In genomic region chr10:56920711-56921672, GRCm38 (mm10) we compare ENCODE assay signal across 8 mouse cellular contexts.
DNase-seq lines count a peak whose midpoint lies in the region; ATAC-seq and TF ChIP-seq lines count a peak whose summit lies in the region.

No protein-coding gene starts in this region.

- no peaks in the 10 kb centered on the region for H3K27me3 ChIP-seq in lung, embryonic 16.5 days (ENCODE audit: control insufficient read depth, insufficient read depth, low read depth, low read length)
- no peaks in the 10 kb centered on the region for H3K27me3 ChIP-seq in heart, embryonic 14.5 days (ENCODE audit: control insufficient read depth, insufficient read depth, low read length)
- no peaks in the 10 kb centered on the region for H3K27me3 ChIP-seq in kidney, postnatal 0 days (ENCODE audit: insufficient read depth, low read length)
- no peaks in the 10 kb centered on the region for H3K27me3 ChIP-seq in neural tube, embryonic 11.5 days (ENCODE audit: control insufficient read depth, insufficient read depth, low read length)

- no peak overlapping the region for H3K27ac ChIP-seq in lung, embryonic 16.5 days (ENCODE audit: low read length)
- H3K27ac ChIP-seq in heart, embryonic 14.5 days (replicated peaks in 1 of 2; ENCODE audit: control insufficient read depth in 1 of 2, insufficient read depth in 1 of 2, low read depth in 2 of 2, low read length in 2 of 2), result peak overlapping the region; percentile 12 to 17; a peak in 2 of 4 replicates
- H3K27ac ChIP-seq in kidney, postnatal 0 days, result no peak overlapping the region
- H3K27ac ChIP-seq in neural tube, embryonic 11.5 days (ENCODE audit: low read depth, low read length), result 0 out of 2 replicates have a peak overlapping the region, but pooled peaks have one; percentile 34

- no peak overlapping the region for H3K4me3 ChIP-seq in lung, embryonic 16.5 days (ENCODE audit: low read length)
- no peak overlapping the region for H3K4me3 ChIP-seq in heart, embryonic 14.5 days (ENCODE audit: control insufficient read depth in 1 of 2, insufficient read depth in 1 of 2, low read depth in 1 of 2, low read length in 2 of 2)
- no peak overlapping the region for H3K4me3 ChIP-seq in kidney, postnatal 0 days (replicated peaks; ENCODE audit: low read depth, low read length)
- H3K4me3 ChIP-seq in neural tube, embryonic 11.5 days (ENCODE audit: low read depth, low read length), result no peak overlapping the region

- no peaks in the 10 kb centered on the region for H3K9me3 ChIP-seq in lung, embryonic 16.5 days (ENCODE audit: control insufficient read depth, low read length)
- H3K9me3 ChIP-seq in heart, embryonic 14.5 days (ENCODE audit: control insufficient read depth, low read length), result no peaks in the 10 kb centered on the region
- H3K9me3 ChIP-seq in kidney, postnatal 0 days (replicated peaks; ENCODE audit: low read length), result no peaks in the 10 kb centered on the region
- H3K9me3 ChIP-seq in neural tube, embryonic 11.5 days (ENCODE audit: control insufficient read depth, low read length), result no peaks in the 10 kb centered on the region

- no peaks in the 10 kb centered on the region for H3K36me3 ChIP-seq in lung, embryonic 16.5 days (ENCODE audit: control insufficient read depth, insufficient read depth, low read length)
- no peaks in the 10 kb centered on the region for H3K36me3 ChIP-seq in heart, embryonic 14.5 days (ENCODE audit: control insufficient read depth, insufficient read depth, low read length)
- no peaks in the 10 kb centered on the region for H3K36me3 ChIP-seq in kidney, postnatal 0 days (ENCODE audit: insufficient read depth, low read length)
- no peaks in the 10 kb centered on the region for H3K36me3 ChIP-seq in neural tube, embryonic 11.5 days (ENCODE audit: control insufficient read depth, insufficient read depth, low read length)

- H3K9ac ChIP-seq in lung, embryonic 16.5 days (ENCODE audit: low read length), result no peak overlapping the region
- no peak overlapping the region for H3K9ac ChIP-seq in heart, embryonic 14.5 days (ENCODE audit: low read length)
- H3K9ac ChIP-seq in kidney, postnatal 0 days (ENCODE audit: low read depth, low read length), result peak overlapping the region; percentile 9; the same call in 1 of the 2 replicates
- H3K9ac ChIP-seq in neural tube, embryonic 11.5 days (ENCODE audit: low read length), result no peak overlapping the region

- no peak for TF ChIP-seq CTCF in kidney, postnatal 0 days (IDR thresholded peaks at IDR 0.05; ENCODE audit: low read depth)

- 37% methylated on average over 20 of the region's 20 CpGs for WGBS in lung, embryonic 16.5 days
- WGBS in heart, embryonic 14.5 days, result 37% methylated on average over 20 of the region's 20 CpGs
- 19% methylated on average over 20 of the region's 20 CpGs for WGBS in kidney, postnatal 0 days
- WGBS in neural tube, embryonic 11.5 days, result 35% methylated on average over 20 of the region's 20 CpGs

- peaks cover 3% of the 10 kb centered on the region; the same call in 1 of the 2 replicates for H3K4me1 ChIP-seq in lung, embryonic 16.5 days (replicated peaks; ENCODE audit: control insufficient read depth, insufficient read depth, low read length)
- H3K4me1 ChIP-seq in heart, embryonic 14.5 days (ENCODE audit: control insufficient read depth in 2 of 2, insufficient read depth in 2 of 2, low read length in 2 of 2), result peaks cover 8 to 12% of the 10 kb centered on the region in 2 experiments; a peak in 3 of 4 replicates
- H3K4me1 ChIP-seq in kidney, postnatal 0 days (replicated peaks; ENCODE audit: insufficient read depth, low read length), result peaks cover 5% of the 10 kb centered on the region
- no peaks in the 10 kb centered on the region for H3K4me1 ChIP-seq in neural tube, embryonic 11.5 days (ENCODE audit: control insufficient read depth, insufficient read depth, low read length)

- no peak for DNase-seq in lung, postnatal 14 days
- peak; percentile 75 for DNase-seq in embryo, embryonic 9.5 days (ENCODE audit: extremely low spot score)
- DNase-seq in kidney, postnatal 0 days (ENCODE audit: low spot score), result peak; percentile 77
- DNase-seq in neural tube, embryonic 11.5 days (ENCODE audit: low spot score), result peak; percentile 52
- DNase-seq in spleen, adult 18-20 months, result no peak
- no peak for DNase-seq in layer of hippocampus, postnatal 25 days (ENCODE audit: extremely low spot score in 1 of 2, low spot score in 1 of 2)

- ATAC-seq in lung, embryonic 16.5 days (ENCODE audit: low read depth), result peak; percentile 65
- ATAC-seq in heart, embryonic 14.5 days (ENCODE audit: insufficient number of reproducible peaks, insufficient read depth, low FRiP score, low read depth), result no peak
- peak; percentile 46 for ATAC-seq in kidney, postnatal 0 days (replicated peaks; ENCODE audit: low FRiP score, low read depth)
- no peak for ATAC-seq in neural tube, embryonic 11.5 days (ENCODE audit: insufficient read depth, low FRiP score, low TSS enrichment)

- H3K4me2 ChIP-seq in lung, embryonic 16.5 days (ENCODE audit: low read depth, low read length), result peak overlapping the region; percentile 15
- H3K4me2 ChIP-seq in heart, embryonic 14.5 days (ENCODE audit: low read length), result peak overlapping the region; percentile 46
- H3K4me2 ChIP-seq in kidney, postnatal 0 days (ENCODE audit: low read length), result peak overlapping the region; percentile 48
- H3K4me2 ChIP-seq in neural tube, embryonic 11.5 days (ENCODE audit: low read depth), result no peak overlapping the region; the same call in 1 of the 2 replicates

Comparison
In these comparisons a context has a peak if more than half of its experiments do, and no peak if none do; other contexts are left out.
1. ATAC-seq: peak in lung, embryonic 16.5 days (single experiment) and kidney, postnatal 0 days (single experiment); none in heart, embryonic 14.5 days (single experiment) and neural tube, embryonic 11.5 days (single experiment).
2. H3K27ac ChIP-seq: peak in heart, embryonic 14.5 days (2 of 2) and neural tube, embryonic 11.5 days (single experiment); none in lung, embryonic 16.5 days (single experiment) and kidney, postnatal 0 days (single experiment).
3. DNase-seq: peak in embryo, embryonic 9.5 days (single experiment), kidney, postnatal 0 days (single experiment) and neural tube, embryonic 11.5 days (single experiment); none in lung, postnatal 14 days (single experiment), spleen, adult 18-20 months (0 of 2) and layer of hippocampus, postnatal 25 days (0 of 2).